7 mouse cellular contexts compared by ENCODE assay signal in the genomic region with DNA sequence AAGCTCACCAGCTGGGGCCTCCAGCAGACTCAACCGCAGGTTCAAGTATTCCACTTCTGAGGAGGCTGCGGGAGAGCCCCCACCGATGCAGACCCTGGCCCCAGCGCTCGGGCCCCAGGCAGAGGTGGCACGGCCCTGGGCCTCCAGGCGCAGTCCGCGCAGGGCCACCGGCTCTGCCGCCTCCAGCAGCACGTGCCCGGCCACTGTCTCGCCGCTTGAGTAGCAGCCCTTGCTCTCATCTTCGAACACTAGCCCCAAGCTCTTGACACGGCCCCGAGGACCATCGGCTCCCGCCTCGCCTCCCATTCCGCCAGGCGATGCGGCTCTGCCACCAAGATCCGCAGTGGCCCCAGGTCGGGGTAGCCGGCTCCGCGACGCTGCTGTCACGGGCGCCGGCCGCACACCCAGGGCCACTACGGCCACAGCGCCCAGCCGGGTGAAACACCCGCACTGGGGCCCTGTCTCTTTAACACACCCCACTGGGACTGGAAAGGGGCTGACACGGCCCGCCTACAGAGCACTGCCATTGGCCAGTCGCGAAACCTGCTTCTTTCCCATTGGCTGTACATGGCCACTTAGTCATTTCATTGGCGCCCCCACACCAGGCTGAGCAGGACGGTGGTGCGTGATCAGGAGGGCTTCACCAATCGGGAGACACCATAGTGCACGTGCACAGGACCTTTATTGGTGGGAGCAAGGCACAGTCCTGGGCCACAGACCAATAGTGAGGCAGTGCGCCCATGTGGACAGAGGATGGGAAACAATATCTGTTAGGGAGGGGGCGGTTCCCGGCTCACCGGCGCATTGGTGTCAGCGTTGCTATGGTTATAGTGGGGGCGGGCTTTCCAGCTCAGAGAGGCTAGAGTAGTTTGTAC. TPM values are rescaled to one million over a fixed set of nuclear protein-coding genes. Genes with fewer than 3 reads are reported as not detected.
DNase-seq lines count a peak whose midpoint lies in the region; ATAC-seq and TF ChIP-seq lines count a peak whose summit lies in the region.

A gene (minus strand): TSS at position 481 of the 875 bp plus-strand sequence.

- H3K36me3 ChIP-seq in limb, embryonic 13.5 days = peaks cover 9% of the 10 kb centered on the region
- H3K36me3 ChIP-seq in midbrain, embryonic 15.5 days (replicated peaks) = 0 out of 2 replicates have a peak, but pooled peaks cover 8% of the 10 kb centered on the region
- H3K36me3 ChIP-seq in spleen, adult 2 months (ENCODE audit: control insufficient read depth, insufficient read depth, low read length) = no peaks in the 10 kb centered on the region

- H3K4me3 ChIP-seq in limb, embryonic 13.5 days = peak within 1 kb of the TSS; percentile 88
- H3K4me3 ChIP-seq in midbrain, embryonic 15.5 days = peak within 1 kb of the TSS; percentile 96
- H3K4me3 ChIP-seq in spleen, adult 2 months (ENCODE audit: extremely low read depth, insufficient read depth, insufficient read length) = peak within 1 kb of the TSS; percentile 61

- peaks cover 20% of the 10 kb centered on the region for H3K4me1 ChIP-seq in limb, embryonic 13.5 days
- H3K4me1 ChIP-seq in midbrain, embryonic 15.5 days = peaks cover 31% of the 10 kb centered on the region
- peaks cover 3% of the 10 kb centered on the region; the same call in 1 of the 2 replicates for H3K4me1 ChIP-seq in spleen, adult 2 months (ENCODE audit: control insufficient read depth, insufficient read depth, insufficient read length)

- peak; percentile 60 for TF ChIP-seq POLR2A in brain, embryonic 14.5 days (IDR thresholded peaks at IDR 0.05; ENCODE audit: borderline replicate concordance, extremely low read depth, insufficient read depth, insufficient read length, poor library complexity, severe bottlenecking)
- no peak for TF ChIP-seq POLR2A in spleen, adult 2 months (IDR thresholded peaks at IDR 0.05; ENCODE audit: low read depth, low read length)

- H3K27me3 ChIP-seq in limb, embryonic 13.5 days = no peaks in the 10 kb centered on the region
- H3K27me3 ChIP-seq in midbrain, embryonic 15.5 days (replicated peaks) = no peaks in the 10 kb centered on the region
- no peaks in the 10 kb centered on the region for H3K27me3 ChIP-seq in spleen, adult 2 months (ENCODE audit: control insufficient read depth, insufficient read depth, low read length)

- TF ChIP-seq CTCF in brain, embryonic 14.5 days (IDR thresholded peaks at IDR 0.05; ENCODE audit: borderline replicate concordance, extremely low read depth, insufficient read depth, insufficient read length) = no peak
- no peak for TF ChIP-seq CTCF in spleen, adult 2 months (IDR thresholded peaks at IDR 0.05; ENCODE audit: extremely low read depth, insufficient read depth, insufficient read length, insufficient replicate concordance)

- peak within 1 kb of the TSS; percentile 95 for H3K4me2 ChIP-seq in limb, embryonic 13.5 days (replicated peaks)
- peak within 1 kb of the TSS; percentile 93 for H3K4me2 ChIP-seq in midbrain, embryonic 15.5 days

- peak; percentile 100 for DNase-seq in brain, embryonic 14.5 days (ENCODE audit: low read depth)
- peak; percentile 100 for DNase-seq in heart, adult 9 months (ENCODE audit: low spot score in 2 of 2)
- peak; percentile 100 for DNase-seq in kidney, adult 9 months
- DNase-seq in spleen, adult 2 months (ENCODE audit: low read depth in 1 of 2, low spot score in 2 of 2) = peak; percentile 65 to 71

- peak; percentile 96 for ATAC-seq in erythroblast, adult 5-6 weeks (replicated peaks; ENCODE audit: low FRiP score, poor library complexity, severe bottlenecking)
- ATAC-seq in limb, embryonic 13.5 days (ENCODE audit: low FRiP score, low read depth) = peak; percentile 100
- peak; percentile 100 for ATAC-seq in midbrain, embryonic 15.5 days (replicated peaks)

- peak within 1 kb of the TSS; percentile 89 for H3K9ac ChIP-seq in limb, embryonic 13.5 days
- peak within 1 kb of the TSS; percentile 87 for H3K9ac ChIP-seq in midbrain, embryonic 15.5 days

- H3K9me3 ChIP-seq in limb, embryonic 13.5 days = no peaks in the 10 kb centered on the region
- H3K9me3 ChIP-seq in midbrain, embryonic 15.5 days = no peaks in the 10 kb centered on the region

- peak within 1 kb of the TSS; percentile 72 for H3K27ac ChIP-seq in limb, embryonic 13.5 days
- H3K27ac ChIP-seq in midbrain, embryonic 15.5 days = peak within 1 kb of the TSS; percentile 86
- peak within 1 kb of the TSS; percentile 67 for H3K27ac ChIP-seq in spleen, adult 2 months (ENCODE audit: insufficient read depth, low read length)

- under 1% methylated on average over 54 of the region's 54 CpGs for WGBS in limb, embryonic 13.5 days
- under 1% methylated on average over 54 of the region's 54 CpGs for WGBS in midbrain, embryonic 15.5 days
- WGBS in spleen, adult 2 months = 2% methylated on average over 54 of the region's 54 CpGs

RNA-seq across cellular contexts. Expression of the gene that starts here (rescaled TPM):
- polyA plus RNA-seq in brain, embryonic 14.5 days (2012; rRNA removed) = 15.6 and 19.8 TPM in 2 replicates
- total RNA-seq in erythroblast, adult 5-6 weeks (2015; ENCODE audit: low replicate concordance) = 2.7 and 7.5 TPM in 2 replicates
- 2.3 and 3.2 TPM in 2 replicates for total RNA-seq in erythroblast, adult 5-6 weeks (2017; ENCODE audit: low replicate concordance)
- 19.3 and 20.0 TPM in 2 replicates for polyA plus RNA-seq in limb, embryonic 13.5 days (2015; fragmentation: Nextera tagmentation; extraction: Ambion mirVana)
- 22.7 and 23.4 TPM in 2 replicates for polyA plus RNA-seq in midbrain, embryonic 15.5 days (2015; fragmentation: Nextera tagmentation; extraction: Ambion mirVana)
- polyA plus RNA-seq in spleen, adult 2 months (2012; rRNA removed) = 4.3 and 4.8 TPM in 2 replicates

Comparison
In these comparisons a context has a peak if more than half of its experiments do, and no peak if none do; other contexts are left out.
1. Peak in every context shown above with its lines: DNase-seq, ATAC-seq, H3K4me3 ChIP-seq and H3K27ac ChIP-seq.